Mouse (Mus musculus): Measurements from ENCODE around the gene Ccdc63. TPM values are rescaled to one million over a fixed set of nuclear protein-coding genes. Genes with fewer than 3 reads are reported as not detected.

Ccdc63 gene
- polyA plus RNA-seq, 1 experiment from 2014 or later = not detected

DNA sequence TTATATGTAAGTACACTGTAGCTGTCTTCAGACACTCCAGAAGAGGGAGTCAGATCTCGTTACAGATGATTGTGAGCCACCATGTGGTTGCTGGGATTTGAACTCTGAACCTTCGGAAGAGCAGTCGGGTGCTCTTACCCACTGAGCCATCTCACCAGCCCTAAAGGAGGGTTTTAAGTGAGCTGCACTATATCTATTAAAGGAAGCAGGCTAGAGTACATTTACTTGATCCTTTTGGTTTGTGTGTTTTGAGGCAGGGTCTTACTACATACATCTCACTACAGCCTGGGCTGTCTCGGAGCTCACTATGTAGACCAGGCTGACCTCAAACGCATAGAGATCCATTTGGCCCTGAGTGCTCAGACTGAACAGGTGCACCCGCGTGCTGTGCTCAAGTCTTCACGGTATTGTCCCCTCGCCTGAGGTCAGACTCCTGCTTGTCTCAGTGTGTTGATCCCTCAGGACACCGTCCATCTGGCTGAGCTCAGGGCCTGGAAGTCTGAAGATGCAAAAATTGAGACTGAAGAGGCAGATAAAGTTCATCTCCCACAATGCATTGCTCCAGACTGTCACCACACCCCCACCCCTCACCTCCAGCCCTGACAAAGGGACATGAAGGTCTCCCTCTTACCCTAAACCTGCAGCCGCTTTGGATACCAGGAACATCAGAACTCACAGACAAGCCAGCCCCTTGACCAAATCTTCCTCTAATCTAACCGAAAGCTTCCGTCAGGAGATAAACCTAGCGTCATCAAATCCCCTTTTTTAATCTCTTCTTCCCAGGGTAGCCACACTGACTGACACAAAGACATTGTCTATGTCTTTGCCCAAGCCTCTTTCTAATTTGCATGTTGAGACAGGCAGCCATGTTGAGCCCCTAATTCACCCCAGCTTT is 6.0 kb downstream of the Ccdc63 start:
- no peaks in the 10 kb centered on the region for H3K9me3 ChIP-seq (ENCODE audit: control insufficient read depth, low read length)
- DNase-seq (ENCODE audit: low spot score) (no peak), ATAC-seq (ENCODE audit: low FRiP score) (no peak)
- no peaks in the 10 kb centered on the region for H3K27me3 ChIP-seq (ENCODE audit: control insufficient read depth, insufficient read depth, low read length)
- H3K4me2 ChIP-seq (replicated peaks; ENCODE audit: low read depth, low read length) = no peak overlapping the region
- no peak overlapping the region for H3K27ac ChIP-seq (ENCODE audit: low read depth, low read length)
- no peak overlapping the region for H3K4me3 ChIP-seq (ENCODE audit: low read depth, low read length)
- 91% methylated on average over 14 of the region's 14 CpGs for WGBS
- 0 out of 2 replicates have a peak, but pooled peaks cover 2% of the 10 kb centered on the region for H3K4me1 ChIP-seq (replicated peaks; ENCODE audit: control insufficient read depth, insufficient read depth, low read length)
- no peaks in the 10 kb centered on the region for H3K36me3 ChIP-seq (ENCODE audit: control insufficient read depth, insufficient read depth, low read length)
- H3K9ac ChIP-seq (ENCODE audit: low read depth, low read length) = no peak overlapping the region

GRCm38 (mm10) chr5:122133050-122133389 is 7.6 kb downstream of the Ccdc63 start:
- Histone ChIP-seq H3K9ac (ENCODE audit: low read depth, low read length) (no peak overlapping the region), H3K27me3 (ENCODE audit: control insufficient read depth, insufficient read depth, low read length) (no peaks in the 10 kb centered on the region), H3K4me1 (replicated peaks; ENCODE audit: control insufficient read depth, insufficient read depth, low read length) (0 out of 2 replicates have a peak, but pooled peaks cover 2% of the 10 kb centered on the region), H3K4me3 (ENCODE audit: low read depth, low read length) (no peak overlapping the region), H3K4me2 (replicated peaks; ENCODE audit: low read depth, low read length) (no peak overlapping the region), H3K9me3 (ENCODE audit: control insufficient read depth, low read length) (no peaks in the 10 kb centered on the region), H3K27ac (ENCODE audit: low read depth, low read length) (no peak overlapping the region), H3K36me3 (ENCODE audit: control insufficient read depth, insufficient read depth, low read length) (no peaks in the 10 kb centered on the region)
- ATAC-seq (ENCODE audit: low FRiP score) = no peak
- 91% methylated on average over 9 of the region's 9 CpGs for WGBS
- no peak for DNase-seq (ENCODE audit: low spot score)

DNA sequence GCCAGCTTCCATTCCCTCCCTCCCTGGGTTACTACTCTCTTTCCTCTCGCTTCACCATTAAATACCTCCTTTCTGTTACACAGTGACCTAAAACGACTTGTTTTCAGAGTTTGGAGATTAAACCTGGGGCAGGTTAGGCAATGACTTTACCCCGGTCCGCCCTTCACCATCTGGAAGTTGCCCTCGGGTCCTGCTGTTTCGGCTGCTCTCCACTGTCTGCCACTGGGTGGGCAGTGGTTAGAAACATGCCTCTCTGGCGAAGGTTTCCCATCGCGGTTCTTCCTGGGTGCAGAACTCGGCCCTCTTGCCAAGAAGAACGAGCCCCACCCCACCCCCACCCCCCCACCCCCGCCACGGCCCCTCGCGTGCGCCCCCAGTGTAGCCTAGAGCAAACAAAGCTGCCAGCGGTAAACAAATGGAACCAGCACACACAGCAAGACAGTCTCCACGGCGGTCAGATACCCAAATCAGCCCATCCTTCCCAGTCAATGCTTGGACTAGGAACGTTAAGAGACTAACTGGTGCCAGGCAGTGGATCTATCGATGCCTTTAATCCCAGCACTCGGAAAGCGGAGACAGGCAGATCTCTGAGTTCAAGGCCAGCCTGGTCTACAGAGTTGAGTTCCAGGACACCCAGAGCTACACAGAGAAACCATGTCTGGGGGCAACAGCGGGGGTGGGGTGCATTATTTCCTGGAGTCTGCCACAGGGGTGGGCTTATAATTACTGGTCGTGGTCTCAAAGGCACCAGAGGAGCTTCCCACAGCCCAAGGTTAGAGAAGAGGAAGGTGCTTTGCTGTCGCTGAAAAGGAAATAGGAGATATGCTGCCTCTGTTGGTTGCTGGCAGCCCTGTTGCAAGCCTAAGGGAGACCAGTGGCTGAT is 8.2 kb downstream of the Ccdc63 start:
- ATAC-seq (ENCODE audit: low FRiP score) = no peak
- 22% methylated on average over 26 of the region's 26 CpGs for WGBS
- DNase-seq (ENCODE audit: low spot score) = no peak
- Histone ChIP-seq H3K9ac (ENCODE audit: low read depth, low read length) (peak overlapping the region; percentile 32; the same call in 1 of the 2 replicates), H3K27ac (ENCODE audit: low read depth, low read length) (no peak overlapping the region), H3K4me3 (ENCODE audit: low read depth, low read length) (peak overlapping the region; percentile 27), H3K36me3 (ENCODE audit: control insufficient read depth, insufficient read depth, low read length) (no peaks in the 10 kb centered on the region), H3K4me1 (replicated peaks; ENCODE audit: control insufficient read depth, insufficient read depth, low read length) (0 out of 2 replicates have a peak, but pooled peaks cover 2% of the 10 kb centered on the region), H3K9me3 (ENCODE audit: control insufficient read depth, low read length) (no peaks in the 10 kb centered on the region), H3K27me3 (ENCODE audit: control insufficient read depth, insufficient read depth, low read length) (no peaks in the 10 kb centered on the region), H3K4me2 (replicated peaks; ENCODE audit: low read depth, low read length) (peak overlapping the region; percentile 66)

DNA sequence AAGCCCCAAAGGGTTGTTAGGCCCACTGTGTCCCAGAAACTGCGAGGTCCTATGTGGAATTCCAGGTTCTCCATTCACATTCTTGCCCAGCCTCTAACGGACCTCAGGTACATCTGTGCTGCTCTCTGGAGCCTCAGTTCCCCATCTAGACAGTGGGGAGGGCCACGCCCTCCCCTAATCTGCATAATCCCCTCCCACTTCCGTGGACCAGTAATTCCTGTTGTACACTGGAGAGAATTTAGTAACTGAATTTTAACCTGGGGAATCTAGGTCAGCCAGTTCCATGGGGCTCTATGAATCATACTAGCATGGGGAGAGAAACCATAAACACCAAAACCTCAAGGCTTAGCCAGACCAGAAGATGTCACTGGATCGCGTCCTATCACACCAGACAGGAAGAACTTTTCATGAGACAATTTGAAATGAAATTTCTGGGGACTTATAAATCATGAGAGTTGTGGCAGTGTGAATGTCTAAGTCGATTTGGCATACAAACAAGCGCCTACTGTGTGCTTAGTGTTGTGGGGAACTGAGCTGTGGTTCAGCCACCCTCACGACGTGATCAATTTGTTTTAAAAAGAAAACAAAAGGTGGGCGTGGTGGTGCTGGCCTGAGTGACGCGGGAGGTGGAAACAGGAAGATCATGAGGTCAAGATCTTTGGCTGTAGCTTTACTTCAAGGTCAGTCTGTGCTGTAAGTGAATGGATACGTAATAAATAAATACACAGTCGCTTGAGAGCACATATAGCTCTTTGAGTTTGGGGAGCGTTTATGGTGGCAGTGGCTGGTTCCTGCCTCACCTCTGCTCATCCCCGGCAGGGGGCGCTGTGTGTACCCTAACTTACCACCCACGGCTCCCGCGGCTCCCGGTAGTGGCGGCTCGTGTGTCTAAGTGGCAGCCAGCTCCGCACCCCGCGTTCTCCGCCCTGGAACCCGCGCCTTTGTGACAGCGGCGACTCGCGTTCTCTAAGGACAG is 9.3 kb downstream of the Ccdc63 start:
- ATAC-seq (ENCODE audit: low FRiP score) (no peak), DNase-seq (ENCODE audit: low spot score) (peak; percentile 90)
- no peaks in the 10 kb centered on the region for H3K27me3 ChIP-seq (ENCODE audit: control insufficient read depth, insufficient read depth, low read length)
- H3K4me2 ChIP-seq (replicated peaks; ENCODE audit: low read depth, low read length) = peak overlapping the region; percentile 66
- H3K27ac ChIP-seq (ENCODE audit: low read depth, low read length) = no peak overlapping the region
- 9% methylated on average over 34 of the region's 34 CpGs for WGBS
- H3K9ac ChIP-seq (ENCODE audit: low read depth, low read length) = peak overlapping the region; percentile 32; the same call in 1 of the 2 replicates
- no peaks in the 10 kb centered on the region for H3K9me3 ChIP-seq (ENCODE audit: control insufficient read depth, low read length)
- 0 out of 2 replicates have a peak, but pooled peaks cover 2% of the 10 kb centered on the region for H3K4me1 ChIP-seq (replicated peaks; ENCODE audit: control insufficient read depth, insufficient read depth, low read length)
- H3K36me3 ChIP-seq (ENCODE audit: control insufficient read depth, insufficient read depth, low read length) = no peaks in the 10 kb centered on the region
- H3K4me3 ChIP-seq (ENCODE audit: low read depth, low read length) = peak overlapping the region; percentile 27

DNA sequence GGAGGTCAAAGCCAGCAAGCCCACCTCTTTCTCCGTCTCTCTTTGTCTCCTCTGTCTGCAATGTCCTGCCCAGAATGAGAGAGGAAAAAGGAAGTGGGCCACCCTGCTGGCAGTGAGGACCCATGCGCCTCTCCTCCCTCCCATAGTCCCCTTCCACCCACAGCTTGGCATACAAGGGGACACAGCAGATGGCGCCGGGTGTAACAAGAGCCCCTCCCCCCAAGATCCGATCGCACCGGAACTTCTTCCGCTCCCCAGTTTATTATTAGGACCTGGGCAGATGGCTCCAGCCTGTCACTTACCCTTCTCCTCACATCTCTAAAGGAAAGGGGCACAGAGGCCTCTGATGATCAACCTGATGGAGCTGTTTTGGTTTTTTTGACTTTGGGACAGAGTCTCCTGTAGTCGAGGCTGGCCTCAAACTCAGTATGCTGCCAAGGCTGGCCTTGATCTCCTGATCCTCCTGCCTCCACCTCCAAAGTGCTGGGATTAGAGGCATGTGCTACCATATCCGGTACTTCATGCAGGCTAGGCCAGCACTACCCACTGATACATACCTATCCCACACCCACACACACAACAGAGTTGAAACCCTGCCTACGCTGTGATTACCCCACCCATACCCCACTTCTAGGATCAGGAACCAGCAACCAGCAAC is 10.2 kb downstream of the Ccdc63 start:
- H3K4me1 ChIP-seq (replicated peaks; ENCODE audit: control insufficient read depth, insufficient read depth, low read length) = 0 out of 2 replicates have a peak, but pooled peaks cover 2% of the 10 kb centered on the region
- H3K27me3 ChIP-seq (ENCODE audit: control insufficient read depth, insufficient read depth, low read length) = no peaks in the 10 kb centered on the region
- H3K9me3 ChIP-seq (ENCODE audit: control insufficient read depth, low read length) = no peaks in the 10 kb centered on the region
- no peaks in the 10 kb centered on the region for H3K36me3 ChIP-seq (ENCODE audit: control insufficient read depth, insufficient read depth, low read length)
- ATAC-seq (ENCODE audit: low FRiP score) (no peak), DNase-seq (ENCODE audit: low spot score) (no peak)
- no peak overlapping the region for H3K4me3 ChIP-seq (ENCODE audit: low read depth, low read length)
- no peak overlapping the region for H3K9ac ChIP-seq (ENCODE audit: low read depth, low read length)
- H3K27ac ChIP-seq (ENCODE audit: low read depth, low read length) = no peak overlapping the region
- 80% methylated on average over 11 of the region's 11 CpGs for WGBS
- H3K4me2 ChIP-seq (replicated peaks; ENCODE audit: low read depth, low read length) = no peak overlapping the region

DNA sequence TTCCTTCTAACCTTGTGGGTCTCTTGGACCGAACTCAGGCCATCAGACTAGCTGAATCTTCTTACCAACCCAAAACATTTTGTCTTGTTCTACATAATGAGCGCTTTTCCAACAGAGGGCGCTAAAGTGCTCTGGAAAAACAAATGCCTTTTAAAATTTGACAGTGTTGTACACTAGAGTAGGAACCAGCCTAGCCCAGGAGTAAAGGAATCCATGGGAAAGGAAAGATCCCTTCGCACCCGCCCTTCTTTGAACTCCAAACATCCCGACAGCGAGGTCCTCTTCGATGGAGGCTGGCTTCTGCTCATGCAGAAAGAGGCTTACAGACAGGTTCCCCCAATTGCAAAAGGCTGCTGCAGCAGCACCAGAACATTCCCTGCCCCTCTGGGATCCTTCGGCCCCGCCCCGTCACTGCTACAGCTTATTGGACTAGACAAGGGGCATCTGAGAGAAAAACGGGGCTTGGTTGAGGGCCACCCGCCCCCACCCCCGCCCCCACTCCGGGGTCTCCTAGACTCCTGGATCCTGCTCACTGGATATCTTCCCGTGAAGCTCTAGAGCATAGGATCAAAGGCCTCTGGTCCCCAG is 11.5 kb downstream of the Ccdc63 start:
- 35% methylated on average over 16 of the region's 16 CpGs for WGBS
- DNase-seq (ENCODE audit: low spot score) (peak; percentile 83), ATAC-seq (ENCODE audit: low FRiP score) (no peak)
- no peak overlapping the region for H3K4me2 ChIP-seq (replicated peaks; ENCODE audit: low read depth, low read length)
- no peaks in the 10 kb centered on the region for H3K36me3 ChIP-seq (ENCODE audit: control insufficient read depth, insufficient read depth, low read length)
- H3K9me3 ChIP-seq (ENCODE audit: control insufficient read depth, low read length) = no peaks in the 10 kb centered on the region
- 0 out of 2 replicates have a peak, but pooled peaks cover 2% of the 10 kb centered on the region for H3K4me1 ChIP-seq (replicated peaks; ENCODE audit: control insufficient read depth, insufficient read depth, low read length)
- no peak overlapping the region for H3K4me3 ChIP-seq (ENCODE audit: low read depth, low read length)
- H3K9ac ChIP-seq (ENCODE audit: low read depth, low read length) = no peak overlapping the region
- no peak overlapping the region for H3K27ac ChIP-seq (ENCODE audit: low read depth, low read length)
- H3K27me3 ChIP-seq (ENCODE audit: control insufficient read depth, insufficient read depth, low read length) = no peaks in the 10 kb centered on the region

- no peak for ATAC-seq (ENCODE audit: low FRiP score)
- 85% methylated on average over 8 of the region's 8 CpGs for WGBS
These were observed 15.3 kb downstream of the Ccdc63 start for GRCm38 (mm10) chr5:122125211-122125760.

More at GRCm38 (mm10) chr5:122125211-122125760, 15.3 kb downstream of the Ccdc63 start:
- Histone ChIP-seq H3K9me3 (ENCODE audit: control insufficient read depth, low read length) (no peaks in the 10 kb centered on the region), H3K9ac (ENCODE audit: low read depth, low read length) (no peak overlapping the region), H3K4me2 (replicated peaks; ENCODE audit: low read depth, low read length) (no peak overlapping the region), H3K4me3 (ENCODE audit: low read depth, low read length) (no peak overlapping the region), H3K27me3 (ENCODE audit: control insufficient read depth, insufficient read depth, low read length) (no peaks in the 10 kb centered on the region), H3K36me3 (ENCODE audit: control insufficient read depth, insufficient read depth, low read length) (no peaks in the 10 kb centered on the region), H3K4me1 (replicated peaks; ENCODE audit: control insufficient read depth, insufficient read depth, low read length) (no peaks in the 10 kb centered on the region), H3K27ac (ENCODE audit: low read depth, low read length) (no peak overlapping the region)
- no peak for DNase-seq (ENCODE audit: low spot score)

Data from hindbrain, embryonic 11.5 days (tissue).